Mouse (Mus musculus): ENCODE results near the gene 1700019D03Rik. TPM values are rescaled to one million over a fixed set of nuclear protein-coding genes. Genes with fewer than 3 reads are reported as not detected.

1700019D03Rik gene
- polyA plus RNA-seq (2014; fragmentation: Nextera tagmentation; extraction: Ambion mirVana): 4.4 and 8.0 TPM in 2 replicates

DNA sequence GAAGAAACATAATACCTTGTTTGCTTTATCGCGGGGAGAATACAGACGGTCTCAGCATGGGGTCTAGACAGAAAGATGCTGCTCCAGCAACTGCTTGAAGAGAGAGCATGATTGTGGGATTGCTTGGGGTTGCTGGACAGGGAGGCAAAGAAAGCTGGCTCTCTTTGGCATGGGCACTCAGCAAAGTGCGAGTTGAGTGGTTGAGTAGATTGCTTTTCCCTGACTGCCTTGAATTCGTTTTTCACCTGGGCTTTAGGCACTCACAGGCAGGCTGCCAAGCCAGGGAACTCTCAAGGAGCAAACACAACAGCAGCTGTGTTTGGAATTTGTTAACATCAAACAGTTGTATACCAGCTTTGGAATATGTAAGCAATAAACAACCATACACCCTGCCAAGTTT lies at the start of gene 1700019D03Rik:
1700019D03Rik (minus strand) TSS at position 101 of the 400 bp plus-strand sequence.
- H3K9ac ChIP-seq (ENCODE audit: low read depth, low read length): no peak within 1 kb of the TSS
- no peaks in the 10 kb centered on the region for H3K36me3 ChIP-seq (ENCODE audit: control insufficient read depth, insufficient read depth, low read length)
- no peak within 1 kb of the TSS for H3K4me2 ChIP-seq (replicated peaks; ENCODE audit: low read depth, low read length)
- WGBS: 59% methylated on average over 5 of the region's 5 CpGs
- H3K4me3 ChIP-seq (ENCODE audit: low read depth, low read length): no peak within 1 kb of the TSS
- no peaks in the 10 kb centered on the region for H3K9me3 ChIP-seq (ENCODE audit: control insufficient read depth, low read length)
- H3K27ac ChIP-seq (ENCODE audit: low read depth, low read length): no peak within 1 kb of the TSS
- no peaks in the 10 kb centered on the region for H3K4me1 ChIP-seq (replicated peaks; ENCODE audit: control insufficient read depth, insufficient read depth, low read length)
- no peaks in the 10 kb centered on the region for H3K27me3 ChIP-seq (ENCODE audit: control insufficient read depth, insufficient read depth, low read length)
- DNase-seq (ENCODE audit: low spot score): no peak
- ATAC-seq (ENCODE audit: low FRiP score): no peak

DNA sequence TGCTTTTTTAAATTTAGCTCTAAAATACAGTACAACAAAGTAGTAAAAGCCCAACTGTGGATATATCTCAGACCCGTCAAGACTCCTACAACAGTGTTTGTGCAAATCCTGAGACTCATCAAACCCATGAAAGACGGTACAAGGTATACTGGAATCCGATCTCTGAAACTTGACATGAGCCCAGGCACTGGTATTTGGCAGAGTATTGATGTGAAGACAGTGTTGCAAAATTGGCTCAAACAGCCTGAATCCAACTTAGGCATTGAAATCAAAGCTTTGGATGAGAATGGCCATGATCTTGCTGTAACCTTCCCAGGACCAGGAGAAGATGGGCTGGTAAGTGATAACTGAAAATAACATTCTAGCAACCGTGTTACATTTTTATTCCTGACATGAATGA lies 43.9 kb upstream of the 1700019D03Rik start:
- no peaks in the 10 kb centered on the region for H3K9me3 ChIP-seq (ENCODE audit: control insufficient read depth, low read length)
- H3K36me3 ChIP-seq (ENCODE audit: control insufficient read depth, insufficient read depth, low read length): no peaks in the 10 kb centered on the region
- no peak overlapping the region for H3K27ac ChIP-seq (ENCODE audit: low read depth, low read length)
- 0 out of 2 replicates have a peak, but pooled peaks cover 2% of the 10 kb centered on the region for H3K4me1 ChIP-seq (replicated peaks; ENCODE audit: control insufficient read depth, insufficient read depth, low read length)
- H3K4me2 ChIP-seq (replicated peaks; ENCODE audit: low read depth, low read length): no peak overlapping the region
- no peak overlapping the region for H3K9ac ChIP-seq (ENCODE audit: low read depth, low read length)
- H3K4me3 ChIP-seq (ENCODE audit: low read depth, low read length): no peak overlapping the region
- DNase-seq (ENCODE audit: low spot score) (no peak), ATAC-seq (ENCODE audit: low FRiP score) (no peak)
- 88% methylated on average over 4 of the region's 4 CpGs for WGBS
- no peaks in the 10 kb centered on the region for H3K27me3 ChIP-seq (ENCODE audit: control insufficient read depth, insufficient read depth, low read length)

- Histone ChIP-seq H3K4me3 (ENCODE audit: low read depth, low read length) (no peak overlapping the region), H3K27me3 (ENCODE audit: control insufficient read depth, insufficient read depth, low read length) (no peaks in the 10 kb centered on the region), H3K9ac (ENCODE audit: low read depth, low read length) (no peak overlapping the region), H3K27ac (ENCODE audit: low read depth, low read length) (no peak overlapping the region), H3K9me3 (ENCODE audit: control insufficient read depth, low read length) (no peaks in the 10 kb centered on the region), H3K36me3 (ENCODE audit: control insufficient read depth, insufficient read depth, low read length) (no peaks in the 10 kb centered on the region), H3K4me2 (replicated peaks; ENCODE audit: low read depth, low read length) (no peak overlapping the region), H3K4me1 (replicated peaks; ENCODE audit: control insufficient read depth, insufficient read depth, low read length) (0 out of 2 replicates have a peak, but pooled peaks cover 2% of the 10 kb centered on the region)
- DNase-seq (ENCODE audit: low spot score) (no peak), ATAC-seq (ENCODE audit: low FRiP score) (no peak)
- 76% methylated on average over 13 of the region's 13 CpGs for WGBS
These were observed 42.1 kb upstream of the 1700019D03Rik start for GRCm38 (mm10) chr1:53061871-53062608.

DNA sequence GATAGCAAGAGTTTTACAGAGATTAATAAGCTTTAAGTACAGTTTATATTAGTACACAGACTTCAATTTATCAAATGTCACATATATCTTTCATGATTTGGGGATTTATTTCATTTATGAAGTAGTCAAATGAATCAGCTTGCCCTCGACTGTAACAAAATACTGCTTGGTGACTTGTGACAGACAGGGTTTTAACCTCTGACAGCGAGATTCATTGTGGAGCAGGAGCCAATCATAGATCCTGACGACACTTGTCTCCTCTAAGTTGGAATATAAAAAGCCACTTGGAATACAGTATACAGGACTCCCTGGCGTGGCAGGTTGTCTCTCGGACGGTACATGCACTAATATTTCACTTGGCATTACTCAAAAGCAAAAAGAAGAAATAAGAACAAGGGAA lies 41.4 kb upstream of the 1700019D03Rik start, which contains the start of gene Mstn:
Mstn (plus strand) TSS at position 301 of the 400 bp plus-strand sequence.
- no peak within 1 kb of the TSS for H3K9ac ChIP-seq (ENCODE audit: low read depth, low read length)
- H3K27me3 ChIP-seq (ENCODE audit: control insufficient read depth, insufficient read depth, low read length): no peaks in the 10 kb centered on the region
- ATAC-seq (ENCODE audit: low FRiP score): no peak
- H3K36me3 ChIP-seq (ENCODE audit: control insufficient read depth, insufficient read depth, low read length): no peaks in the 10 kb centered on the region
- H3K27ac ChIP-seq (ENCODE audit: low read depth, low read length): no peak within 1 kb of the TSS
- WGBS: 69% methylated on average over 6 of the region's 6 CpGs
- H3K4me3 ChIP-seq (ENCODE audit: low read depth, low read length): no peak within 1 kb of the TSS
- no peak within 1 kb of the TSS for H3K4me2 ChIP-seq (replicated peaks; ENCODE audit: low read depth, low read length)
- no peaks in the 10 kb centered on the region for H3K9me3 ChIP-seq (ENCODE audit: control insufficient read depth, low read length)
- 0 out of 2 replicates have a peak, but pooled peaks cover 2% of the 10 kb centered on the region for H3K4me1 ChIP-seq (replicated peaks; ENCODE audit: control insufficient read depth, insufficient read depth, low read length)
- DNase-seq (ENCODE audit: low spot score): no peak

DNA sequence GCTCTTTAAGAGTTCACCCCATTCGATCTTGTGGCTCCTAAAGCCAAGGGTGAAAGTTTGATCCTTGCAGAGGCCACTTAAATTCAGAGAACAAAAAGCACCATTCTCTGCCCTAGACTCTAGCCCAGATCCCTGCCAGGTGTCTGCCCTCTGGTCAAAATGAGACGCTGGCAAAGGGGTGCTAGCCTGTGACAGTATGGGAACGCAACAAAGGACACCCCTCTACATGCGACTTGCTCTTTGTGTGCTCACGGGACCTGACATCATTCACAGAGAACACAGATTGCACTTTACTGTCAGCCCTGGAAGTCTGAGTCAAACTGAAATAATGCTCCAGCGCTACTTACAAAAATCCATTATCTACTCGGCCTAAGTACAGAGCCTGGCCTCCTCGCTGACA lies 40.5 kb upstream of the 1700019D03Rik start:
- no peak for DNase-seq (ENCODE audit: low spot score)

GRCm38 (mm10) chr1:53059106-53059505 lies 39.1 kb upstream of the 1700019D03Rik start:
- WGBS: 79% methylated on average over 5 of the region's 5 CpGs
- H3K27me3 ChIP-seq (ENCODE audit: control insufficient read depth, insufficient read depth, low read length): no peaks in the 10 kb centered on the region
- no peak for ATAC-seq (ENCODE audit: low FRiP score)

More for the DNA sequence above, 40.5 kb upstream of the 1700019D03Rik start:
- Histone ChIP-seq H3K4me3 (ENCODE audit: low read depth, low read length) (no peak overlapping the region), H3K4me2 (replicated peaks; ENCODE audit: low read depth, low read length) (no peak overlapping the region), H3K27ac (ENCODE audit: low read depth, low read length) (no peak overlapping the region), H3K4me1 (replicated peaks; ENCODE audit: control insufficient read depth, insufficient read depth, low read length) (0 out of 2 replicates have a peak, but pooled peaks cover 2% of the 10 kb centered on the region), H3K9ac (ENCODE audit: low read depth, low read length) (no peak overlapping the region), H3K27me3 (ENCODE audit: control insufficient read depth, insufficient read depth, low read length) (no peaks in the 10 kb centered on the region), H3K36me3 (ENCODE audit: control insufficient read depth, insufficient read depth, low read length) (no peaks in the 10 kb centered on the region), H3K9me3 (ENCODE audit: control insufficient read depth, low read length) (no peaks in the 10 kb centered on the region)
- WGBS: 58% methylated on average over 8 of the region's 8 CpGs
- ATAC-seq (ENCODE audit: low FRiP score): 0 out of 2 replicates have a peak, but pooled peaks have one; percentile 45

DNA sequence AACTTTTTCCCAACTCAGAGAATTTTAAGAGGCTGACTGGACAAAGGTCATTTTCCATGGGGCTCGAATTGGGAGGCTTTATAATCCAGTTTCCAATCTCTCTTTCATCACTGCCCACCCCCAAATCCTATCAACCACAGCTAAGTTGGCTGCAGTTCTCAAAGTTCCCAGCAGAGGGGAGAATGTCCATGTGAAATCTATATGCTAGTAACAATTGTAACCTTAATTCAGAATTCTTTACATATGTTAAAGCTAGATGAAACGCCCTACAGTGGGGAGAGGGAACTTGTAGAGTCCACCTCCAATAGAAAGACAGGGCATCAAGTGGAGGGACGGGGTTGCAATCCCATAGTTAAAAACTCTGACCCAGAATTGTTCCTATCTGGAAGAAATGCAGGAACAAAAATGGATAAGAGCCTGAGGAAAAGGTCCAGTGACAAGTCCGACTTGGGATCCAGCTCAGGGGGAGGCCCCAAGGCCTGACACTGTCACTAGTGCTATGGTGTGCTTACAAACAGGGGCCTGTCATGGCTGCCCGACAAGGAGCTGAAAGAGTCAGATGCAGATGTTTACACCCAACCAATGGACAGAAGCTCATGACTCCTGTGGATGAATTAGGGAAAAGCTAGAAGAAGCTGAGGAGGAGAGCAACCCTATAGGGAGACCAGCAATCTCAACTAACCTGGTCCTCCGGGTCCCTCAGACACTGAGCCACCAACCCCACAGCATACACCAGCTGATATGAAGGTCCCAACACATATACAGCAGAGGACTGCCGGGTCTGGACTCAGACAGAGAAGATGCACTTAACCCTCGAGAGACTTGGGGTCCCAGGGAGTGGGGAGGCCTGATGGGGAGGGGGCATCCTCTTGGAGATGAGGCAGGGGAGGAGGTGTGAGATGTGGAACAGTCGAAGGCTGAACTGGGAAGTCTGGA lies 33.4 kb upstream of the 1700019D03Rik start:
- DNase-seq (ENCODE audit: low spot score): peak; percentile 78
- Histone ChIP-seq H3K27me3 (ENCODE audit: control insufficient read depth, insufficient read depth, low read length) (no peaks in the 10 kb centered on the region), H3K4me1 (replicated peaks; ENCODE audit: control insufficient read depth, insufficient read depth, low read length) (no peaks in the 10 kb centered on the region), H3K9me3 (ENCODE audit: control insufficient read depth, low read length) (no peaks in the 10 kb centered on the region), H3K4me3 (ENCODE audit: low read depth, low read length) (no peak overlapping the region), H3K27ac (ENCODE audit: low read depth, low read length) (no peak overlapping the region), H3K36me3 (ENCODE audit: control insufficient read depth, insufficient read depth, low read length) (no peaks in the 10 kb centered on the region), H3K4me2 (replicated peaks; ENCODE audit: low read depth, low read length) (no peak overlapping the region), H3K9ac (ENCODE audit: low read depth, low read length) (no peak overlapping the region)
- ATAC-seq (ENCODE audit: low FRiP score): peak; percentile 69
- 51% methylated on average over 9 of the region's 9 CpGs for WGBS

More at GRCm38 (mm10) chr1:53059106-53059505, 39.1 kb upstream of the 1700019D03Rik start:
- Histone ChIP-seq H3K27ac (ENCODE audit: low read depth, low read length) (no peak overlapping the region), H3K36me3 (ENCODE audit: control insufficient read depth, insufficient read depth, low read length) (no peaks in the 10 kb centered on the region), H3K9me3 (ENCODE audit: control insufficient read depth, low read length) (no peaks in the 10 kb centered on the region), H3K4me3 (ENCODE audit: low read depth, low read length) (no peak overlapping the region), H3K4me2 (replicated peaks; ENCODE audit: low read depth, low read length) (no peak overlapping the region), H3K4me1 (replicated peaks; ENCODE audit: control insufficient read depth, insufficient read depth, low read length) (0 out of 2 replicates have a peak, but pooled peaks cover 2% of the 10 kb centered on the region), H3K9ac (ENCODE audit: low read depth, low read length) (no peak overlapping the region)
- no peak for DNase-seq (ENCODE audit: low spot score)

DNA sequence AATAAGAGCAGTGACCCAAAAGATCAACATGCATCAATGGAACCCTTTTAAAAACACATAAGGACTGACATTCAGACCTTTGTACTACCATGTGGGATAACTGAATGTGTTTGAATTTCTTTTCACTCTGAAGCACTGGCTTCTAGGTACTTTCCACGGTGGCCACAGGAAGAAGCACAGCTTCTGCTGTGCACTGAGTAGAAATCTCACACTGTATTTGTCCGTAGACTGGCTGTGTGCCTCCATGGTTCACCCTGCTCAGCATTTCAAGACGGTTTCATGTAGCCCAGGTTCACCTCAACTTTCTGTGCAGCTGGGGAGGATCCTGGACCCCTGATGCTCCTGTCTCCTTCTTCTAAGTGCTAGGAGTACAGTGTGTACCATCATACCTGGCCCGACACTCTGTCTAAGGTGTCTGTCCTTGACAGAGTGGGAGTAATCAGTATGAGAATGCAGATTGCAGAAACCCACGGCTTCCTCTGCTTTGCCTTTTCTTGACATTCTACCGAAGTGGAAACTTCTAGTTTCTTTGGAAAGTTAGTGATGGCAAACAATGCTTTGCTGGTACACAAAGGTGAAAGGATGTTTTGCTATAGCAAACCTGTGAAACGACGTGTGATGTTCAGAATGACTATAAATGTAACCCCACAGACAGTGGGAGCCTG lies 29.9 kb upstream of the 1700019D03Rik start:
- ATAC-seq (ENCODE audit: low FRiP score) (no peak), DNase-seq (ENCODE audit: low spot score) (no peak)
- Histone ChIP-seq H3K4me2 (replicated peaks; ENCODE audit: low read depth, low read length) (no peak overlapping the region), H3K9ac (ENCODE audit: low read depth, low read length) (no peak overlapping the region), H3K27ac (ENCODE audit: low read depth, low read length) (no peak overlapping the region), H3K4me3 (ENCODE audit: low read depth, low read length) (no peak overlapping the region), H3K27me3 (ENCODE audit: control insufficient read depth, insufficient read depth, low read length) (no peaks in the 10 kb centered on the region), H3K36me3 (ENCODE audit: control insufficient read depth, insufficient read depth, low read length) (no peaks in the 10 kb centered on the region), H3K4me1 (replicated peaks; ENCODE audit: control insufficient read depth, insufficient read depth, low read length) (no peaks in the 10 kb centered on the region), H3K9me3 (ENCODE audit: control insufficient read depth, low read length) (no peaks in the 10 kb centered on the region)
- WGBS: 78% methylated on average over 8 of the region's 8 CpGs
